In genomic region chr8:105716302-105716945, GRCm38 (mm10) we compare ENCODE assay signal across 26 mouse cellular contexts. TPM values are rescaled to one million over a fixed set of nuclear protein-coding genes. Genes with fewer than 3 reads are reported as not detected.
A peak's percentile ranks its signal among the peaks of the same experiment; 100 is the strongest.
DNase-seq lines count a peak whose midpoint lies in the region; ATAC-seq and TF ChIP-seq lines count a peak whose summit lies in the region.
"Had no signal": no experiment of that assay in that cellular context is flagged by ENCODE, and none has a peak within 500 bp of the region (broad histone marks: within the 10 kb centered on the region; RNA-seq: fewer than 3 reads in every experiment).

No protein-coding gene starts in this region.

- ATAC-seq in kidney, postnatal 0 days (replicated peaks; ENCODE audit: low FRiP score, low read depth) = no peak
- no peak for ATAC-seq in midbrain, embryonic 11.5 days (ENCODE audit: low FRiP score)
- ATAC-seq in midbrain, embryonic 14.5 days (ENCODE audit: low FRiP score, low TSS enrichment) = no peak
- 0 out of 2 replicates have a peak, but pooled peaks have one; percentile 25 for ATAC-seq in stomach, postnatal 0 days (ENCODE audit: low FRiP score, low TSS enrichment)
- ATAC-seq: forebrain, embryonic 13.5 days had no signal

- no peak for DNase-seq in kidney, postnatal 0 days (ENCODE audit: low spot score)
- DNase-seq in kidney, postnatal 10 days = no peak
- DNase-seq in midbrain, embryonic 11.5 days (ENCODE audit: low spot score, missing footprints) = peak; percentile 21
- DNase-seq in midbrain, embryonic 14.5 days = no peak
- DNase-seq in ES-CJ7 (ENCODE audit: low read depth, low spot score) = peak; percentile 58
- no peak for DNase-seq in stomach, postnatal 0 days (ENCODE audit: low spot score)
- DNase-seq in adrenal gland, adult 8-10 months = no peak
- DNase-seq: adrenal gland, postnatal 14 days; cerebellum, adult 8-10 months; heart, postnatal 10 days; kidney, adult 2 months; kidney, postnatal 14 days; lung, postnatal 10 days; thymus, adult 18-20 months; thymus, postnatal 36 days had no signal

- 0 out of 2 replicates have a peak, but pooled peaks cover 10% of the 10 kb centered on the region for H3K36me3 ChIP-seq in kidney, postnatal 0 days (ENCODE audit: insufficient read depth, low read length)
- H3K36me3 ChIP-seq in midbrain, embryonic 11.5 days (ENCODE audit: control insufficient read depth, insufficient read depth, low read length) = 0 out of 2 replicates have a peak, but pooled peaks cover 3% of the 10 kb centered on the region
- peaks cover 25% of the 10 kb centered on the region for H3K36me3 ChIP-seq in midbrain, embryonic 14.5 days (ENCODE audit: control insufficient read depth, insufficient read depth, low read length)
- peaks cover 5% of the 10 kb centered on the region; the same call in 1 of the 2 replicates for H3K36me3 ChIP-seq in stomach, postnatal 0 days (ENCODE audit: control insufficient read depth, insufficient read depth, low read length)
- H3K36me3 ChIP-seq: liver, embryonic 15.5 days had no signal

- no peak overlapping the region for H3K4me3 ChIP-seq in kidney, postnatal 0 days (replicated peaks; ENCODE audit: low read depth, low read length)
- H3K4me3 ChIP-seq in midbrain, embryonic 11.5 days (ENCODE audit: low read depth, low read length) = no peak overlapping the region
- no peak overlapping the region for H3K4me3 ChIP-seq in midbrain, embryonic 14.5 days (replicated peaks; ENCODE audit: low read depth, low read length)
- H3K4me3 ChIP-seq in stomach, postnatal 0 days (ENCODE audit: low read depth, low read length) = no peak overlapping the region
- H3K4me3 ChIP-seq: forebrain, embryonic 13.5 days; hindbrain, embryonic 12.5 days; liver, embryonic 15.5 days; midbrain, embryonic 12.5 days; neural tube, embryonic 12.5 days had no signal

- no peaks in the 10 kb centered on the region for H3K4me1 ChIP-seq in kidney, postnatal 0 days (replicated peaks; ENCODE audit: insufficient read depth, low read length)
- no peaks in the 10 kb centered on the region for H3K4me1 ChIP-seq in midbrain, embryonic 11.5 days (ENCODE audit: control insufficient read depth, insufficient read depth, low read length)
- no peaks in the 10 kb centered on the region for H3K4me1 ChIP-seq in midbrain, embryonic 14.5 days (ENCODE audit: control insufficient read depth, insufficient read depth, low read length)
- H3K4me1 ChIP-seq in stomach, postnatal 0 days (replicated peaks; ENCODE audit: control insufficient read depth, insufficient read depth) = no peaks in the 10 kb centered on the region
- H3K4me1 ChIP-seq: forebrain, embryonic 13.5 days; hindbrain, embryonic 12.5 days; midbrain, embryonic 12.5 days; neural tube, embryonic 12.5 days had no signal

- no peak overlapping the region for H3K27ac ChIP-seq in kidney, postnatal 0 days
- H3K27ac ChIP-seq in midbrain, embryonic 11.5 days (ENCODE audit: low read depth, low read length) = no peak overlapping the region
- H3K27ac ChIP-seq in midbrain, embryonic 14.5 days (replicated peaks; ENCODE audit: low read depth, low read length) = no peak overlapping the region
- no peak overlapping the region for H3K27ac ChIP-seq in stomach, postnatal 0 days (replicated peaks)
- H3K27ac ChIP-seq: forebrain, embryonic 13.5 days; hindbrain, embryonic 12.5 days; liver, embryonic 15.5 days; midbrain, embryonic 12.5 days; neural tube, embryonic 12.5 days had no signal

- 93% methylated on average over 15 of the region's 15 CpGs for WGBS in kidney, postnatal 0 days
- 91% methylated on average over 15 of the region's 15 CpGs for WGBS in midbrain, embryonic 11.5 days
- WGBS in midbrain, embryonic 14.5 days = 95% methylated on average over 15 of the region's 15 CpGs
- WGBS in stomach, postnatal 0 days = 92% methylated on average over 15 of the region's 15 CpGs

- no peaks in the 10 kb centered on the region for H3K9me3 ChIP-seq in kidney, postnatal 0 days (replicated peaks; ENCODE audit: low read length)
- no peaks in the 10 kb centered on the region for H3K9me3 ChIP-seq in midbrain, embryonic 11.5 days (ENCODE audit: control insufficient read depth, low read length)
- no peaks in the 10 kb centered on the region for H3K9me3 ChIP-seq in midbrain, embryonic 14.5 days (ENCODE audit: control insufficient read depth, low read length)
- H3K9me3 ChIP-seq in stomach, postnatal 0 days (ENCODE audit: control insufficient read depth, low read length) = no peaks in the 10 kb centered on the region
- H3K9me3 ChIP-seq: forebrain, embryonic 13.5 days; hindbrain, embryonic 12.5 days; liver, embryonic 15.5 days; midbrain, embryonic 12.5 days; neural tube, embryonic 12.5 days had no signal

- TF ChIP-seq EP300 in stomach, postnatal 0 days (optimal IDR thresholded peaks at IDR 0.05) = no peak

- peak; percentile 19; the same call in 1 of the 2 replicates for TF ChIP-seq CTCF in kidney, postnatal 0 days (IDR thresholded peaks at IDR 0.05; ENCODE audit: low read depth)
- TF ChIP-seq CTCF in stomach, postnatal 0 days (IDR thresholded peaks at IDR 0.05; ENCODE audit: low read depth) = peak; percentile 40; the same call in 1 of the 2 replicates

- no peak overlapping the region for H3K9ac ChIP-seq in kidney, postnatal 0 days (ENCODE audit: low read depth, low read length)
- H3K9ac ChIP-seq in midbrain, embryonic 11.5 days (ENCODE audit: low read length) = no peak overlapping the region
- no peak overlapping the region for H3K9ac ChIP-seq in midbrain, embryonic 14.5 days (replicated peaks; ENCODE audit: low read length)
- no peak overlapping the region for H3K9ac ChIP-seq in stomach, postnatal 0 days (ENCODE audit: low read length)
- H3K9ac ChIP-seq: forebrain, embryonic 13.5 days; hindbrain, embryonic 12.5 days; liver, embryonic 15.5 days; midbrain, embryonic 12.5 days; neural tube, embryonic 12.5 days had no signal

- no peaks in the 10 kb centered on the region for H3K27me3 ChIP-seq in kidney, postnatal 0 days (ENCODE audit: insufficient read depth, low read length)
- no peaks in the 10 kb centered on the region for H3K27me3 ChIP-seq in midbrain, embryonic 11.5 days (ENCODE audit: control insufficient read depth, insufficient read depth, low read length)
- no peaks in the 10 kb centered on the region for H3K27me3 ChIP-seq in midbrain, embryonic 14.5 days (ENCODE audit: control insufficient read depth, insufficient read depth, low read length)
- H3K27me3 ChIP-seq in stomach, postnatal 0 days (ENCODE audit: control insufficient read depth, insufficient read depth, low read length) = no peaks in the 10 kb centered on the region
- H3K27me3 ChIP-seq: forebrain, embryonic 13.5 days; hindbrain, embryonic 12.5 days; liver, embryonic 15.5 days; midbrain, embryonic 12.5 days; neural tube, embryonic 12.5 days had no signal

- no peak overlapping the region for H3K4me2 ChIP-seq in kidney, postnatal 0 days (ENCODE audit: low read length)
- no peak overlapping the region for H3K4me2 ChIP-seq in midbrain, embryonic 11.5 days
- no peak overlapping the region for H3K4me2 ChIP-seq in midbrain, embryonic 14.5 days (ENCODE audit: low read length)
- H3K4me2 ChIP-seq in stomach, postnatal 0 days (replicated peaks; ENCODE audit: low read depth) = no peak overlapping the region
- H3K4me2 ChIP-seq: forebrain, embryonic 13.5 days; heart, embryonic 11.5 days; hindbrain, embryonic 12.5 days; liver, embryonic 15.5 days; midbrain, embryonic 12.5 days; neural tube, embryonic 12.5 days had no signal

RNA-seq across cellular contexts. Expression of gene Enkd1, which starts 8.4 kb away (rescaled TPM):
- polyA plus RNA-seq in kidney, postnatal 0 days (2015; fragmentation: Nextera tagmentation; extraction: Ambion mirVana) = 14.6 and 17.8 TPM in 2 replicates
- polyA plus RNA-seq in midbrain, embryonic 11.5 days (2014; fragmentation: Nextera tagmentation; extraction: Ambion mirVana) = 33.7 and 33.9 TPM in 2 replicates
- polyA plus RNA-seq in midbrain, embryonic 14.5 days (2014; fragmentation: Nextera tagmentation; extraction: Ambion mirVana) = 13.8 and 13.9 TPM in 2 replicates
- polyA plus RNA-seq in stomach, postnatal 0 days (2015; fragmentation: Nextera tagmentation; extraction: Ambion mirVana) = 5.4 and 5.8 TPM in 2 replicates
- total RNA-seq in adrenal gland, adult 8-10 months (2022) = 1 to 10 TPM; 4.6 to 8.1 (median 5.8) TPM

RNA-seq across cellular contexts. Expression of gene 4933405L10Rik, which starts 9.0 kb away (rescaled TPM):
- 0.11 TPM in 1 of 2 replicates, not detected in the other for polyA plus RNA-seq in kidney, postnatal 0 days (2015; fragmentation: Nextera tagmentation; extraction: Ambion mirVana)
- not detected in 2 replicates for polyA plus RNA-seq in midbrain, embryonic 11.5 days (2014; fragmentation: Nextera tagmentation; extraction: Ambion mirVana)
- polyA plus RNA-seq in midbrain, embryonic 14.5 days (2014; fragmentation: Nextera tagmentation; extraction: Ambion mirVana) = 0.41 TPM in 1 of 2 replicates, not detected in the other
- polyA plus RNA-seq in stomach, postnatal 0 days (2015; fragmentation: Nextera tagmentation; extraction: Ambion mirVana) = 0.08 and 0.13 TPM in 2 replicates
- not detected for total RNA-seq in adrenal gland, adult 8-10 months (2022)
- total RNA-seq: adrenal gland, postnatal 14 days; gastrocnemius, adult 8-10 months; heart, postnatal 10 days; layer of hippocampus, postnatal 25 days; megakaryocyte progenitor cell, adult 5-6 weeks had no signal
- polyA plus RNA-seq: forebrain, embryonic 13.5 days; gonadal fat pad, adult 2 months; liver, embryonic 15.5 days; neural tube, embryonic 12.5 days; spleen, adult 2 months had no signal

RNA-seq across cellular contexts. Expression of gene Pard6a, which starts 15.5 kb away (rescaled TPM):
- 18.7 and 19.6 TPM in 2 replicates for polyA plus RNA-seq in kidney, postnatal 0 days (2015; fragmentation: Nextera tagmentation; extraction: Ambion mirVana)
- 22.2 and 26.2 TPM in 2 replicates for polyA plus RNA-seq in midbrain, embryonic 11.5 days (2014; fragmentation: Nextera tagmentation; extraction: Ambion mirVana)
- 51.2 and 53.4 TPM in 2 replicates for polyA plus RNA-seq in midbrain, embryonic 14.5 days (2014; fragmentation: Nextera tagmentation; extraction: Ambion mirVana)
- 12.4 and 13.0 TPM in 2 replicates for polyA plus RNA-seq in stomach, postnatal 0 days (2015; fragmentation: Nextera tagmentation; extraction: Ambion mirVana)
- total RNA-seq in adrenal gland, adult 8-10 months (2022) = 10 to 100 TPM; 10.7 to 14.2 (median 12.8) TPM

RNA-seq across cellular contexts. Expression of gene Acd, which starts 15.5 kb away (rescaled TPM):
- polyA plus RNA-seq in kidney, postnatal 0 days (2015; fragmentation: Nextera tagmentation; extraction: Ambion mirVana) = 51.2 and 53.4 TPM in 2 replicates
- polyA plus RNA-seq in midbrain, embryonic 11.5 days (2014; fragmentation: Nextera tagmentation; extraction: Ambion mirVana) = 63.2 and 66.8 TPM in 2 replicates
- polyA plus RNA-seq in midbrain, embryonic 14.5 days (2014; fragmentation: Nextera tagmentation; extraction: Ambion mirVana) = 86.3 and 106 TPM in 2 replicates
- polyA plus RNA-seq in stomach, postnatal 0 days (2015; fragmentation: Nextera tagmentation; extraction: Ambion mirVana) = 26.7 and 30.7 TPM in 2 replicates
- 10 to 100 TPM; 22.3 to 37.1 (median 29.5) TPM for total RNA-seq in adrenal gland, adult 8-10 months (2022)

RNA-seq across cellular contexts. Expression of gene Carmil2, which starts 30.4 kb away (rescaled TPM):
- 0.28 and 0.45 TPM in 2 replicates for polyA plus RNA-seq in kidney, postnatal 0 days (2015; fragmentation: Nextera tagmentation; extraction: Ambion mirVana)
- polyA plus RNA-seq in midbrain, embryonic 11.5 days (2014; fragmentation: Nextera tagmentation; extraction: Ambion mirVana) = 2.1 and 3.3 TPM in 2 replicates
- 17.8 and 18.0 TPM in 2 replicates for polyA plus RNA-seq in midbrain, embryonic 14.5 days (2014; fragmentation: Nextera tagmentation; extraction: Ambion mirVana)
- polyA plus RNA-seq in stomach, postnatal 0 days (2015; fragmentation: Nextera tagmentation; extraction: Ambion mirVana) = 0.58 and 0.61 TPM in 2 replicates
- total RNA-seq in adrenal gland, adult 8-10 months (2022) = 1 to 10 TPM; 2.1 to 3.9 (median 3.1) TPM
- total RNA-seq: gastrocnemius, adult 8-10 months had no signal

Comparison
In these comparisons a context has a peak if more than half of its experiments do, and no peak if none do; other contexts are left out.
1. DNase-seq: peak in midbrain, embryonic 11.5 days (single experiment) and ES-CJ7 (single experiment); none in kidney, postnatal 0 days (single experiment), kidney, postnatal 10 days (single experiment), midbrain, embryonic 14.5 days (single experiment), stomach, postnatal 0 days (single experiment) and adrenal gland, adult 8-10 months (single experiment).